ENCODE assay signal across 1 mouse cellular context in the genomic region with DNA sequence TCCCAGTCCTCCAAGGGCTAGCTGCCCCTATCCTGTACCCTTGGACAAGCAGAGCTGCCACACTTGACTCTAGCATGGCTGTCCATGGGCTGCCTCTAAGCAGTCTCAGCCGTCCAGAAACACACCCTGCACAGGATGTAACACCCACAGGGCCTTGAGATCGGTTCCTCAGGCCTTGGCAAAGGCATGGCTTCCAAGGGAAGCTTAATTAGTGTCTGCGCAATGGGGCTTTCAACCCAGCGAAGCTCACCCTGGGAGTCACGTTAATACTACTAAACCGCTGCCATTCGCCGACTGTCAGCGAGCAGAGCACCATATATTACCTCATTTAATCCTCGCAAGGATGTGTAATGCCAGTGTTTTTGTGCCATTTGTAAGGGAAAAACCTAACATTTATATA.
TF ChIP-seq lines count a peak whose summit lies in the region.

No protein-coding gene starts in this region.

TF ChIP-seq in myocyte, 11 proteins besides CTCF, POLR2A, EP300 and RAD21 (continued from another document):
- TF ChIP-seq USF1 (IDR thresholded peaks at IDR 0.05; ENCODE audit: low read depth) = no peak
- TF ChIP-seq MYOD1 (IDR thresholded peaks at IDR 0.05; ENCODE audit: control insufficient read depth in 1 of 3, insufficient read length in 2 of 3, low read depth in 2 of 3) = no peak
